Comparison of ENCODE assay signal across 8 mouse cellular contexts in genomic region chr1:20951799-20952198, GRCm38 (mm10). TPM values are rescaled to one million over a fixed set of nuclear protein-coding genes. Genes with fewer than 3 reads are reported as not detected.
DNase-seq lines count a peak whose midpoint lies in the region; ATAC-seq and TF ChIP-seq lines count a peak whose summit lies in the region.

No protein-coding gene starts in this region.

- no peak for DNase-seq in gastrocnemius, adult 2 months
- DNase-seq in gastrocnemius, postnatal 14 days, result no peak
- DNase-seq in adrenal gland, postnatal 36 days, result no peak
- no peak for DNase-seq in right cerebral cortex, postnatal 36 days (ENCODE audit: low spot score in 2 of 2)
- DNase-seq in kidney, postnatal 14 days, result no peak

- H3K4me3 ChIP-seq in gastrocnemius, adult 2 months, result peak overlapping the region; percentile 81
- H3K4me3 ChIP-seq in E14TG2a.4 (replicated peaks; ENCODE audit: low read length) (peak overlapping the region; percentile 86), macrophage (ENCODE audit: inconsistent target) (peak overlapping the region; percentile 27)
- H3K4me3 ChIP-seq in forebrain, embryonic 15.5 days, result peak overlapping the region; percentile 55

- intact Hi-C loops in gastrocnemius, adult 2 months (cut with DNase I), result no loop called here
- intact Hi-C loops in gastrocnemius, postnatal 14 days (cut with DNase I; ENCODE audit: low total_unique reads), result no loop called here

- no peaks in the 10 kb centered on the region for H3K79me2 ChIP-seq in macrophage (ENCODE audit: inconsistent target)

- no peaks in the 10 kb centered on the region for H3K9me3 ChIP-seq in E14TG2a.4 (ENCODE audit: low read length)
- no peaks in the 10 kb centered on the region for H3K9me3 ChIP-seq in forebrain, embryonic 15.5 days

- no peaks in the 10 kb centered on the region for H3K27me3 ChIP-seq in E14TG2a.4 (ENCODE audit: insufficient read depth, low read length)
- no peaks in the 10 kb centered on the region for H3K27me3 ChIP-seq in forebrain, embryonic 15.5 days

- H3K36me3 ChIP-seq in E14TG2a.4 (ENCODE audit: insufficient read depth, low read length) (no peaks in the 10 kb centered on the region), macrophage (ENCODE audit: inconsistent target) (no peaks in the 10 kb centered on the region)
- no peaks in the 10 kb centered on the region for H3K36me3 ChIP-seq in forebrain, embryonic 15.5 days

- peak overlapping the region; percentile 77 for H3K27ac ChIP-seq in gastrocnemius, adult 2 months
- H3K27ac ChIP-seq in forebrain, embryonic 15.5 days (replicated peaks), result peak overlapping the region; percentile 76
- H3K27ac ChIP-seq in macrophage, result no peak overlapping the region

- H3K4me2 ChIP-seq in forebrain, embryonic 15.5 days (replicated peaks), result peak overlapping the region; percentile 69

- no peak for TF ChIP-seq CTCF in gastrocnemius, adult 2 months (IDR thresholded peaks at IDR 0.05)
- no peak for TF ChIP-seq CTCF in E14TG2a.4 (conservative IDR thresholded peaks at IDR 0.05; ENCODE audit: low read length)

- H3K9ac ChIP-seq in forebrain, embryonic 15.5 days (replicated peaks), result peak overlapping the region; percentile 69

- WGBS in forebrain, embryonic 15.5 days, result 5% methylated on average over 16 of the region's 16 CpGs
- 21% methylated on average over 16 of the region's 16 CpGs for WGBS in macrophage (ENCODE audit: missing documents)

- ATAC-seq in forebrain, embryonic 15.5 days (replicated peaks), result no peak

- peaks cover 39% of the 10 kb centered on the region for H3K4me1 ChIP-seq in E14TG2a.4 (replicated peaks; ENCODE audit: low read depth, low read length)
- H3K4me1 ChIP-seq in forebrain, embryonic 15.5 days, result peaks cover 5% of the 10 kb centered on the region

RNA-seq across cellular contexts. Expression of gene Efhc1, which starts 0.4 kb away (rescaled TPM):
- total RNA-seq in gastrocnemius, adult 2 months (2021), result under 1 TPM; 0.18 to 0.50 TPM
- 1 to 10 TPM in 1 of 2 experiments, under 1 TPM in 1; 0.97 to 1.2 TPM for total RNA-seq in gastrocnemius, postnatal 14 days (2021)
- 1.3 and 2.0 TPM in 2 replicates for polyA plus RNA-seq in forebrain, embryonic 15.5 days (2015; fragmentation: Nextera tagmentation; extraction: Ambion mirVana)
- total RNA-seq in macrophage (2018; cell fraction: chromatin; rRNA removed), result 1 to 10 TPM in 6 of 26 experiments, under 1 TPM in 15, not detected in 5; 0.33 to 5.2 (median 0.77) TPM
- under 1 TPM in 25 of 26 experiments, not detected in 1; 0.09 to 0.55 (median 0.15) TPM for total RNA-seq in macrophage (2018; cell fraction: cytosol; rRNA removed)
- total RNA-seq in macrophage (2018; cell fraction: nucleus; rRNA removed), result 1 to 10 TPM in 5 of 26 experiments, under 1 TPM in 16, not detected in 5; 0.17 to 4.0 (median 0.55) TPM
- 0.16 to 0.32 TPM in 2 of 3 replicates, not detected in the other for polyA plus RNA-seq in macrophage (2018)
- 1 to 10 TPM; 1.1 to 1.6 TPM for total RNA-seq in adrenal gland, postnatal 36 days (2021)

Comparison
In these comparisons a context has a peak if more than half of its experiments do, and no peak if none do; other contexts are left out.
1. H3K4me3 ChIP-seq: peak in every context shown above with its lines; median percentile 86 in E14TG2a.4; 81 in gastrocnemius, adult 2 months; 55 in forebrain, embryonic 15.5 days; 27 in macrophage.